Mouse (Mus musculus) thymus, adult 2 months (tissue): ENCODE measurements around the gene Grn. TPM values are rescaled to one million over a fixed set of nuclear protein-coding genes. Genes with fewer than 3 reads are reported as not detected.

Experiments used
- DNase-seq: peaks from one replicate; pipeline ENCODE4 v3.0.0; 2021
- H3K27ac ChIP-seq: fragments of 200-500 bp; 2 replicates; pipeline ENCODE4 v1.5.1; 2012; ENCODE audit warnings: low read length, control low read depth; ENCODE audit not compliant: control insufficient read depth, insufficient read depth
- H3K27me3 ChIP-seq: fragments of 200-500 bp; 2 replicates; pipeline ENCODE4 v1.6.1; 2012; ENCODE audit warnings: mild to moderate bottlenecking, low read length, moderate library complexity, mixed read lengths; ENCODE audit not compliant: control insufficient read depth, insufficient read depth
- H3K36me3 ChIP-seq: fragments of 200-500 bp; 2 replicates; pipeline ENCODE4 v1.6.1; 2012; ENCODE audit warnings: mild to moderate bottlenecking, low read length, moderate library complexity; ENCODE audit not compliant: control insufficient read depth, insufficient read depth
- H3K4me1 ChIP-seq: fragments of 200-500 bp; replicated peaks from 2 replicates; pipeline ENCODE4 v1.6.1; 2012; ENCODE audit warnings: low read length; ENCODE audit not compliant: control insufficient read depth, insufficient read depth
- H3K4me3 ChIP-seq: fragments of 200-500 bp; 2 replicates; pipeline ENCODE4 v1.5.1; 2012; ENCODE audit warnings: mild to moderate bottlenecking, low read length, control low read depth, moderate library complexity; ENCODE audit not compliant: control insufficient read depth, insufficient read depth
- CTCF ChIP-seq: fragments of 200-500 bp; IDR thresholded peaks from 2 replicates; pipeline ENCODE4 v1.5.1; 2012; ENCODE audit warnings: mild to moderate bottlenecking, control low read depth, low read length, moderate library complexity, borderline replicate concordance; ENCODE audit not compliant: control insufficient read depth, poor library complexity, insufficient read depth; ENCODE audit errors: extremely low read depth
- POLR2A ChIP-seq: fragments of 200-500 bp; IDR thresholded peaks from 2 replicates; pipeline ENCODE4 v1.6.1; 2012; ENCODE audit warnings: mild to moderate bottlenecking, low read length, control low read depth, moderate library complexity; ENCODE audit not compliant: control insufficient read depth, poor library complexity, insufficient read depth; ENCODE audit errors: extremely low read depth
- WGBS: fragments of 180-500 bp; shearing (Covaris S2); methylation state at CpG from one replicate; pipeline ENCODE4 v1.1.7; 2018; 5-methylcytosine and 5-hydroxymethylcytosine counted together
- polyA plus RNA-seq: library from polyadenylated mRNA; depleted of rRNA; stranded (reverse); fragments of >200 nt; gene quantifications from 2 replicates; pipeline ENCODE4 v1.2.3, GENCODE M21; 2012

Gene Grn
- polyA plus RNA-seq, 1 experiment: 151 TPM

- no peak for DNase-seq
- Histone ChIP-seq H3K27ac (no peak within 1 kb of the TSS), H3K4me1 (peaks cover 10% of the 10 kb centered on the region), H3K36me3 (no peaks in the 10 kb centered on the region), H3K27me3 (no peaks in the 10 kb centered on the region), H3K4me3 (no peak within 1 kb of the TSS)
- WGBS: 18% methylated on average over 11 of the region's 11 CpGs
- TF ChIP-seq POLR2A (no peak), CTCF (no peak)
Measured at GRCm38 (mm10) chr11:102469648-102470357, 39.7 kb downstream of the Grn start, which contains the start of gene Itga2b. Gene Itga2b (minus strand): TSS chr11:102470122.

DNA sequence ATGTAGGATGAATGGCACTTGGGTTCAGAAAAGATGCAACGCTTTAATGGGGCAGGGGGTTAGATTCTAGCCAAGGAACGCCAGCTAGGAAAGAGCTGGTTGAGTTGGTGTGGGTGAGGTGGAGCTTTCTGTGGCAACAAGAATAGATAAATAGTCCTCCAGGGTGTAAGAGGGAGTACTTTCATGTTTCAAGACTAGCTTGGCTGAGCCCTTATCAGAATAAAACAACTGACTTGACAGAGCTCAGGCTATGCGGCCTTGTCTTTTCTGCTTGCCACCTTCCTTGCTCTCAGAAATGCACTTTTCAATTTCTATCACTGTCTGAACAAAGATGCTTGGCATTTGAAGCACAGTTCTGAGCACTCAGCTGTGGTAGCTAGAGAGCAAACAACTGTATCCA is 44.9 kb downstream of the Grn start:
- 97% methylated on average over 3 of the region's 3 CpGs for WGBS
- no peak overlapping the region for H3K27ac ChIP-seq
- H3K4me3 ChIP-seq: no peak overlapping the region
- H3K36me3 ChIP-seq: peaks cover 26% of the 10 kb centered on the region
- H3K4me1 ChIP-seq: no peaks in the 10 kb centered on the region
- TF ChIP-seq POLR2A (no peak), CTCF (no peak)
- no peak for DNase-seq
- no peaks in the 10 kb centered on the region for H3K27me3 ChIP-seq

- no peak for DNase-seq
- no peak for TF ChIP-seq CTCF
- no peak for TF ChIP-seq POLR2A
- peaks cover 49% of the 10 kb centered on the region for H3K36me3 ChIP-seq
- H3K4me3 ChIP-seq: no peak overlapping the region
- H3K27ac ChIP-seq: no peak overlapping the region
- no peaks in the 10 kb centered on the region for H3K4me1 ChIP-seq
- 98% methylated on average over 3 of the region's 3 CpGs for WGBS
- no peaks in the 10 kb centered on the region for H3K27me3 ChIP-seq
Measured at GRCm38 (mm10) chr11:102478671-102479070, 48.6 kb downstream of the Grn start.

DNA sequence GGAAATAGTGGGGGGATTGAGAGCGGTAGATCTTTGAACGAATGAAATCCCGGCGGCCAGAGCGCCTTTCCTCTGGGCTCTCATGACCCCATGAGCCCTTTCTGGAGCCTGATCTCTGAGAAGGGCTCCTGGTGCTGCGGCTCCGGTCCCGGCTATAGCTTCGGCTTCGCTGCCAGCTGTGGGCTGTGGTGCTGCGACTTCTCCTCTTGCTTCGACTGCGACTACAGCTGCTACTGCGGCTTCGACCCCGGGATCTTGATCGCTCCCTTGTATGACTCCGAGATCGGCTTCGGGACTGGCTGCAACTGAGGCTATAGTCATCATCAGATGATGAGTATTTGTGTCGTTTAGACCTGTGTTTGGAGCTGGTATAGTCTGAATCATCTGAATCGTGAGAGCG is 49.5 kb downstream of the Grn start:
- peaks cover 52% of the 10 kb centered on the region for H3K36me3 ChIP-seq

GRCm38 (mm10) chr11:102480111-102480510 is 50.0 kb downstream of the Grn start:
- peaks cover 55% of the 10 kb centered on the region for H3K36me3 ChIP-seq
- H3K4me1 ChIP-seq: no peaks in the 10 kb centered on the region
- no peak overlapping the region for H3K27ac ChIP-seq
- no peak overlapping the region for H3K4me3 ChIP-seq
- TF ChIP-seq CTCF (no peak), POLR2A (no peak)
- WGBS: 78% methylated on average over 15 of the region's 15 CpGs
- no peak for DNase-seq
- H3K27me3 ChIP-seq: no peaks in the 10 kb centered on the region

More for the DNA sequence above, 49.5 kb downstream of the Grn start:
- H3K4me3 ChIP-seq: no peak overlapping the region
- DNase-seq: no peak
- no peaks in the 10 kb centered on the region for H3K27me3 ChIP-seq
- no peak for TF ChIP-seq CTCF
- TF ChIP-seq POLR2A: no peak
- H3K27ac ChIP-seq: no peak overlapping the region
- 98% methylated on average over 23 of the region's 23 CpGs for WGBS
- H3K4me1 ChIP-seq: no peaks in the 10 kb centered on the region

GRCm38 (mm10) chr11:102480897-102481296 is 50.8 kb downstream of the Grn start:
- no peak for TF ChIP-seq CTCF
- no peak for TF ChIP-seq POLR2A
- WGBS: 99% methylated on average over 4 of the region's 4 CpGs
- Histone ChIP-seq H3K36me3 (peaks cover 57% of the 10 kb centered on the region), H3K4me3 (no peak overlapping the region), H3K27ac (no peak overlapping the region), H3K27me3 (no peaks in the 10 kb centered on the region), H3K4me1 (no peaks in the 10 kb centered on the region)
- no peak for DNase-seq
